Mouse (Mus musculus) gastrocnemius, postnatal 10 days (tissue): ENCODE results near the gene Tmem150c. TPM values are rescaled to one million over a fixed set of nuclear protein-coding genes. Genes with fewer than 3 reads are reported as not detected.

Source experiments
- DNase-seq: peaks from one replicate; pipeline ENCODE4 v3.0.0; 2021; ENCODE audit warnings: mixed read lengths
- long read RNA-seq, 2 experiments: library from polyadenylated mRNA; stranded (forward); transcript quantifications; one replicate each; pipeline ENCODE4 v2.0.0; 2021
- total RNA-seq, 2 experiments: library from RNA; stranded (reverse); gene quantifications; 2 replicates each; pipeline ENCODE4 v1.2.3; 2021

The Tmem150c gene
- total RNA-seq: 1 to 10 TPM; 3.5 to 3.9 TPM
- long read RNA-seq, experiment 1, partial matches to known transcripts: 2 of 6 reads
- long read RNA-seq, experiment 1, other reads (novel, unspliced or antisense): 4 of 6 reads
- long read RNA-seq, experiment 2, partial matches to known transcripts: 0 of 3 reads
- long read RNA-seq, experiment 2, other reads (novel, unspliced or antisense): 3 of 3 reads

- no peak for DNase-seq
Measured at GRCm38 (mm10) chr5:100159638-100159973, at the start of gene Tmem150c. Gene Tmem150c, minus strand, starts transcription at chr5:100159808.

- no peak for DNase-seq
Measured at GRCm38 (mm10) chr5:100209093-100209492, 49.5 kb upstream of the Tmem150c start.

GRCm38 (mm10) chr5:100206675-100207074 is 47.1 kb upstream of the Tmem150c start:
- DNase-seq: no peak

- no peak for DNase-seq
Measured at GRCm38 (mm10) chr5:100205519-100206189, 46.0 kb upstream of the Tmem150c start.

- DNase-seq: no peak
Measured at GRCm38 (mm10) chr5:100200805-100201204, 41.2 kb upstream of the Tmem150c start.

GRCm38 (mm10) chr5:100200296-100200695 is 40.7 kb upstream of the Tmem150c start:
- DNase-seq: no peak

- DNase-seq: no peak
Measured at GRCm38 (mm10) chr5:100199092-100199853, 39.7 kb upstream of the Tmem150c start.

- DNase-seq: no peak
Measured at GRCm38 (mm10) chr5:100197476-100197875, 37.9 kb upstream of the Tmem150c start.

- DNase-seq: no peak
Measured at GRCm38 (mm10) chr5:100196854-100197431, 37.3 kb upstream of the Tmem150c start.

- DNase-seq: no peak
Measured at GRCm38 (mm10) chr5:100196397-100196796, 36.8 kb upstream of the Tmem150c start.

- DNase-seq: no peak
Measured at GRCm38 (mm10) chr5:100191438-100192190, 32.0 kb upstream of the Tmem150c start.

- no peak for DNase-seq
Measured at GRCm38 (mm10) chr5:100187035-100187901, 27.7 kb upstream of the Tmem150c start.

GRCm38 (mm10) chr5:100186618-100187017 is 27.0 kb upstream of the Tmem150c start:
- DNase-seq: no peak

GRCm38 (mm10) chr5:100185895-100186294 is 26.3 kb upstream of the Tmem150c start:
- no peak for DNase-seq

GRCm38 (mm10) chr5:100181011-100181410 is 21.4 kb upstream of the Tmem150c start:
- DNase-seq: no peak

GRCm38 (mm10) chr5:100178781-100179165 is 19.2 kb upstream of the Tmem150c start:
- no peak for DNase-seq

GRCm38 (mm10) chr5:100178122-100178780 is 18.6 kb upstream of the Tmem150c start:
- no peak for DNase-seq

- DNase-seq: no peak
Measured at GRCm38 (mm10) chr5:100177547-100177946, 17.9 kb upstream of the Tmem150c start.

GRCm38 (mm10) chr5:100176096-100176495 is 16.5 kb upstream of the Tmem150c start:
- DNase-seq: no peak

GRCm38 (mm10) chr5:100175582-100175981 is 16.0 kb upstream of the Tmem150c start:
- no peak for DNase-seq

GRCm38 (mm10) chr5:100172104-100172503 is 12.5 kb upstream of the Tmem150c start:
- no peak for DNase-seq
